Mouse (Mus musculus) spleen, adult 2 months (tissue): ENCODE measurements around the gene Dao. TPM values are rescaled to one million over a fixed set of nuclear protein-coding genes. Genes with fewer than 3 reads are reported as not detected.
A peak's percentile ranks its signal among the peaks of the same experiment; 100 is the strongest.

ENCODE experiments used
- DNase-seq, 2 experiments: peaks; one replicate each; pipeline versions ENCODE4 v3.0.0 to v3.0.0-alpha.2; 2012 to 2021; ENCODE audit warnings: low spot score in 2 of 2, low read depth in 1 of 2
- H3K27ac ChIP-seq: fragments of 200-500 bp; 2 replicates; pipeline ENCODE4 v1.5.1; 2012; ENCODE audit warnings: low read length, inconsistent platforms; ENCODE audit not compliant: insufficient read depth
- H3K27me3 ChIP-seq: fragments of 200-500 bp; 2 replicates; pipeline ENCODE4 v1.6.1; 2012; ENCODE audit warnings: mild to moderate bottlenecking, moderate library complexity, low read length, inconsistent platforms; ENCODE audit not compliant: control insufficient read depth, insufficient read depth
- H3K36me3 ChIP-seq: fragments of 200-500 bp; 2 replicates; pipeline ENCODE4 v1.6.1; 2012; ENCODE audit warnings: mild to moderate bottlenecking, low read length, inconsistent platforms; ENCODE audit not compliant: control insufficient read depth, insufficient read depth
- H3K4me1 ChIP-seq: fragments of 200-500 bp; 2 replicates; pipeline ENCODE4 v1.6.1; 2011; ENCODE audit warnings: inconsistent platforms; ENCODE audit not compliant: control insufficient read depth, insufficient read depth, insufficient read length
- H3K4me3 ChIP-seq: fragments of 200-500 bp; 2 replicates; pipeline ENCODE4 v1.5.1; 2011; ENCODE audit warnings: mild to moderate bottlenecking, inconsistent platforms; ENCODE audit not compliant: insufficient read depth, insufficient read length; ENCODE audit errors: extremely low read depth
- CTCF ChIP-seq: fragments of 200-500 bp; IDR thresholded peaks from 2 replicates; pipeline ENCODE4 v1.5.1; 2011; ENCODE audit warnings: mild to moderate bottlenecking, inconsistent platforms; ENCODE audit not compliant: insufficient read depth, insufficient read length, insufficient replicate concordance; ENCODE audit errors: extremely low read depth
- POLR2A ChIP-seq: fragments of 200-500 bp; IDR thresholded peaks from 2 replicates; pipeline ENCODE4 v1.6.1; 2011; ENCODE audit warnings: low read depth, low read length, inconsistent platforms
- WGBS: fragments of 180-500 bp; shearing (Covaris S2); methylation state at CpG from one replicate; pipeline ENCODE4 v1.1.7; 2018; 5-methylcytosine and 5-hydroxymethylcytosine counted together
- polyA plus RNA-seq: library from polyadenylated mRNA; depleted of rRNA; stranded (reverse); fragments of >200 nt; gene quantifications from 2 replicates; pipeline ENCODE4 v1.2.3, GENCODE M21; 2012

Dao gene
- polyA plus RNA-seq, 1 experiment: 0.26 TPM

DNA sequence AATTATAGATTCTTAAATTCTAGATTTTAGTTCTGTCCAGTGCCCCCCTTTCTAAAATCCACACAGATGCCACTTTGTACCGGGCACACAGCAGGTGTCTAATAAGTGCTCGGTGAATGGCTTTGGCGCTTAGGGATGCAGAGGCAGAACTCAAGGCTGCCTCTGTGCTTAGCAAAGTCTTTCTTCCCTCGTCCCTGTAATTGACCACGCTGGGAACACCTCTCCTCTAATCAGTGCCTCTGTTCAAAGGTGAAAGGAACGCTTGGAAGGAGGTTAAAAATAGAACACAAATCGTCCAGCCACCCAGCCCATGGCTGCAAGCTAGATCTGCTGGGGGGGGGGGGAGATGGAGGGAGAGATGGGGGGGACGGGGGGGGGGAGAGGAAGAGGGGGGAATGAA, 37.0 kb downstream of the Dao start:
- 48% methylated on average over 8 of the region's 8 CpGs for WGBS
- Histone ChIP-seq H3K27ac (no peak overlapping the region), H3K4me1 (no peaks in the 10 kb centered on the region), H3K4me3 (no peak overlapping the region), H3K27me3 (no peaks in the 10 kb centered on the region), H3K36me3 (no peaks in the 10 kb centered on the region)
- TF ChIP-seq CTCF: no peak
- no peak for TF ChIP-seq POLR2A
- DNase-seq: no peak

GRCm38 (mm10) chr5:114040911-114041310, 37.4 kb downstream of the Dao start:
- WGBS: 61% methylated on average over 1 of the region's 1 CpGs
- DNase-seq: no peak
- Histone ChIP-seq H3K36me3 (no peaks in the 10 kb centered on the region), H3K4me3 (no peak overlapping the region), H3K27me3 (no peaks in the 10 kb centered on the region), H3K4me1 (no peaks in the 10 kb centered on the region), H3K27ac (no peak overlapping the region)
- TF ChIP-seq CTCF: no peak
- TF ChIP-seq POLR2A: no peak

GRCm38 (mm10) chr5:114041327-114041930, 37.9 kb downstream of the Dao start:
- H3K36me3 ChIP-seq: no peaks in the 10 kb centered on the region
- no peaks in the 10 kb centered on the region for H3K27me3 ChIP-seq
- TF ChIP-seq CTCF: no peak
- no peak for TF ChIP-seq POLR2A
- 19% methylated on average over 15 of the region's 15 CpGs for WGBS
- H3K4me3 ChIP-seq: no peak overlapping the region
- H3K27ac ChIP-seq: no peak overlapping the region
- DNase-seq: peak in 1 of 2 experiments; percentile 6
- no peaks in the 10 kb centered on the region for H3K4me1 ChIP-seq

DNA sequence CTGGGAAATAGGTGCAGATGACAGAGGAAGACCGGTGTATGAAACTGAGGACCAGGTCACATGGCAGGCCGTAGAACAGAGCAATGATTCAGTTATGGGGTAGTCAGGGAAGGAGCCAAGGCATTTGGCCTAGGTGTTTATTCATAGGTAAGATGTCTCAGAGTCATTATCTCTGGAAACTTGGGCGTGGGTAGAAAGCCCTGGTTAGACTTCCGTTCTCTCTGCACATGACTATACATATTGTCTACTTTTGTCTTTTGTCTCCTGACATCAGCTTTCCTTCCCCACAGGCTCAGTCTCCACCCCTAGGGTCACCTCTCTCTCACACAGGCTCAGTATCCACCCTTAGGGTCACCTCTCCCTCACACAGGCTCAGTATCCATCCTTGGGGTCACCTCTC, 40.3 kb downstream of the Dao start:
- Histone ChIP-seq H3K27ac (no peak overlapping the region), H3K27me3 (no peaks in the 10 kb centered on the region), H3K4me3 (no peak overlapping the region), H3K4me1 (no peaks in the 10 kb centered on the region), H3K36me3 (no peaks in the 10 kb centered on the region)
- TF ChIP-seq POLR2A: no peak
- TF ChIP-seq CTCF: no peak
- DNase-seq: no peak
- 82% methylated on average over 4 of the region's 4 CpGs for WGBS

GRCm38 (mm10) chr5:114045134-114045533, 41.6 kb downstream of the Dao start:
- WGBS: 34% methylated on average over 1 of the region's 1 CpGs
- DNase-seq: no peak
- no peak overlapping the region for H3K4me3 ChIP-seq
- H3K27me3 ChIP-seq: no peaks in the 10 kb centered on the region
- TF ChIP-seq POLR2A (no peak), CTCF (no peak)
- no peaks in the 10 kb centered on the region for H3K4me1 ChIP-seq
- no peak overlapping the region for H3K27ac ChIP-seq
- H3K36me3 ChIP-seq: no peaks in the 10 kb centered on the region

- no peaks in the 10 kb centered on the region for H3K27me3 ChIP-seq
- WGBS: 48% methylated on average over 3 of the region's 3 CpGs
- no peak for DNase-seq
- no peaks in the 10 kb centered on the region for H3K36me3 ChIP-seq
- no peak overlapping the region for H3K4me3 ChIP-seq
- TF ChIP-seq CTCF (no peak), POLR2A (no peak)
- no peak overlapping the region for H3K27ac ChIP-seq
- H3K4me1 ChIP-seq: no peaks in the 10 kb centered on the region
These were observed 42.6 kb downstream of the Dao start for GRCm38 (mm10) chr5:114046151-114046550.

DNA sequence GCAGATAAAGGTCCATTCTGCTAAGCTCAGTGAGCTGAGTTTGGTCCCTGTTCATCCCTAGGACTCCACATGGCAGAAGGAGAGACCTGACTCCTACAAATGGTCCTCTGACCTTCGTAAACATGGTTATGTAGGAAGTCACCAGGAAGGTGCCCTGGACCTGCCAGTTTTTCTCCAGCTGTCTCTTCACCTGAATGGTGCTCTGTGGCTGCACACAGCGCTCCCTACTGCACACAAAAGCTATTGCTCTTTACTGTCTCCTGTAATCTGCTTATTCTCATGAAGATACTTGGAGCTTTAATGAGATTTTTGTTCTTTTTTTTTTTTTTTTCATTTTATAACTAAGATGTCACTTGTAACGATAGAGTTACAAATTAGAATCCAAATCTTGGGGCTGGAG, 43.1 kb downstream of the Dao start:
- no peak overlapping the region for H3K27ac ChIP-seq
- no peak overlapping the region for H3K4me3 ChIP-seq
- no peaks in the 10 kb centered on the region for H3K27me3 ChIP-seq
- no peaks in the 10 kb centered on the region for H3K4me1 ChIP-seq
- WGBS: 60% methylated on average over 3 of the region's 3 CpGs
- DNase-seq: no peak
- no peak for TF ChIP-seq CTCF
- no peak for TF ChIP-seq POLR2A
- no peaks in the 10 kb centered on the region for H3K36me3 ChIP-seq
